Mouse (Mus musculus) G1E-ER4 (cell line): Measurements from ENCODE around the gene Crim1. TPM values are rescaled to one million over a fixed set of nuclear protein-coding genes. Genes with fewer than 3 reads are reported as not detected.
A peak's percentile ranks its signal among the peaks of the same experiment; 100 is the strongest.

Experiments
- GATA1 ChIP-seq: IDR thresholded peaks from one replicate; pipeline ENCODE4 v1.8.0; 2012; ENCODE audit warnings: low read length, inconsistent platforms
- polyA plus RNA-seq: library from polyadenylated mRNA; stranded (reverse); fragments of >175 nt; gene quantifications from 2 replicates; pipeline ENCODE4 v1.2.3, GENCODE M21; 2012

The Crim1 gene
- polyA plus RNA-seq, 1 experiment = 31.0 TPM

- no peak for TF ChIP-seq GATA1
Measured at GRCm38 (mm10) chr17:78233873-78234272, 33.8 kb downstream of the Crim1 start.

- TF ChIP-seq GATA1 = peak; percentile 50
Measured at GRCm38 (mm10) chr17:78236126-78236525, 36.1 kb downstream of the Crim1 start.

- TF ChIP-seq GATA1 = no peak
Measured at GRCm38 (mm10) chr17:78237954-78238353, 37.9 kb downstream of the Crim1 start.

- TF ChIP-seq GATA1 = no peak
Measured at GRCm38 (mm10) chr17:78240161-78240560, 40.1 kb downstream of the Crim1 start.

GRCm38 (mm10) chr17:78241238-78241637, 41.2 kb downstream of the Crim1 start:
- no peak for TF ChIP-seq GATA1

GRCm38 (mm10) chr17:78244752-78245151, 44.7 kb downstream of the Crim1 start:
- TF ChIP-seq GATA1 = no peak

- TF ChIP-seq GATA1 = no peak
Measured at GRCm38 (mm10) chr17:78245444-78245843, 45.4 kb downstream of the Crim1 start.

GRCm38 (mm10) chr17:78246634-78247383, 46.8 kb downstream of the Crim1 start:
- TF ChIP-seq GATA1 = no peak

- TF ChIP-seq GATA1 = no peak
Measured at GRCm38 (mm10) chr17:78248197-78248596, 48.1 kb downstream of the Crim1 start.

GRCm38 (mm10) chr17:78248943-78249342, 48.9 kb downstream of the Crim1 start:
- peak; percentile 52 for TF ChIP-seq GATA1

- no peak for TF ChIP-seq GATA1
Measured at GRCm38 (mm10) chr17:78250149-78250938, 50.3 kb downstream of the Crim1 start.

GRCm38 (mm10) chr17:78254256-78254655, 54.2 kb downstream of the Crim1 start:
- no peak for TF ChIP-seq GATA1

- TF ChIP-seq GATA1 = no peak
Measured at GRCm38 (mm10) chr17:78255711-78256110, 55.7 kb downstream of the Crim1 start.

GRCm38 (mm10) chr17:78256534-78256933, 56.5 kb downstream of the Crim1 start:
- TF ChIP-seq GATA1 = no peak

GRCm38 (mm10) chr17:78261684-78262083, 61.6 kb downstream of the Crim1 start:
- no peak for TF ChIP-seq GATA1

- TF ChIP-seq GATA1 = no peak
Measured at GRCm38 (mm10) chr17:78264116-78264515, 64.1 kb downstream of the Crim1 start.

GRCm38 (mm10) chr17:78265135-78265534, 65.1 kb downstream of the Crim1 start:
- no peak for TF ChIP-seq GATA1
